Mouse (Mus musculus) layer of hippocampus, adult 8-10 months (tissue): ENCODE results near the gene Atp5g1. TPM values are rescaled to one million over a fixed set of nuclear protein-coding genes. Genes with fewer than 3 reads are reported as not detected.
A peak's percentile ranks its signal among the peaks of the same experiment; 100 is the strongest.

ENCODE experiments used
- DNase-seq, 2 experiments: peaks; one replicate each; pipeline ENCODE4 v3.0.0; 2022; ENCODE audit warnings: low spot score in 2 of 2
- total RNA-seq, 4 experiments: library from RNA; stranded (reverse); gene quantifications; 2 replicates each; pipeline ENCODE4 v1.2.4; 2022

The Atp5g1 gene
- total RNA-seq, 4 experiments from 2014 or later: 344 to 374 (median 374) TPM

- no peak for DNase-seq
Observed at GRCm38 (mm10) chr11:96073295-96073993, 2.0 kb downstream of the Atp5g1 start.

- no peak for DNase-seq
Observed at GRCm38 (mm10) chr11:96071013-96071412, 4.5 kb downstream of the Atp5g1 start.

- no peak for DNase-seq
Observed at GRCm38 (mm10) chr11:96070353-96070752, 5.1 kb downstream of the Atp5g1 start.

- DNase-seq: no peak
Observed at GRCm38 (mm10) chr11:96068231-96068630, 7.2 kb downstream of the Atp5g1 start.

- peak; percentile 91 to 96 for DNase-seq
Observed at GRCm38 (mm10) chr11:96065215-96065911, 10.1 kb downstream of the Atp5g1 start, which contains the start of gene Ube2z. TSS of gene Ube2z (minus strand) at chr11:96065388.

- DNase-seq: no peak
Observed at GRCm38 (mm10) chr11:96064521-96065214, 10.8 kb downstream of the Atp5g1 start.

- DNase-seq: no peak
Observed at GRCm38 (mm10) chr11:96058309-96058708, 17.2 kb downstream of the Atp5g1 start.

GRCm38 (mm10) chr11:96050854-96051253 is 24.6 kb downstream of the Atp5g1 start:
- DNase-seq: no peak

- no peak for DNase-seq
Observed at GRCm38 (mm10) chr11:96049939-96050338, 25.5 kb downstream of the Atp5g1 start.

- DNase-seq: no peak
Observed at GRCm38 (mm10) chr11:96047469-96048373, 27.7 kb downstream of the Atp5g1 start.

GRCm38 (mm10) chr11:96046793-96047192 is 28.7 kb downstream of the Atp5g1 start:
- DNase-seq: no peak

GRCm38 (mm10) chr11:96046028-96046427 is 29.4 kb downstream of the Atp5g1 start:
- DNase-seq: no peak

GRCm38 (mm10) chr11:96044803-96045567 is 30.5 kb downstream of the Atp5g1 start:
- DNase-seq: no peak

- DNase-seq: no peak
Observed at GRCm38 (mm10) chr11:96038560-96038959, 36.9 kb downstream of the Atp5g1 start.

GRCm38 (mm10) chr11:96037499-96037898 is 38.0 kb downstream of the Atp5g1 start:
- no peak for DNase-seq

GRCm38 (mm10) chr11:96035133-96035532 is 40.3 kb downstream of the Atp5g1 start:
- DNase-seq: no peak

GRCm38 (mm10) chr11:96034596-96035052 is 40.8 kb downstream of the Atp5g1 start, which contains the start of gene Snf8:
TSS of gene Snf8 (plus strand) at chr11:96034885.
- peak; percentile 91 to 94 for DNase-seq

- DNase-seq: no peak
Observed at GRCm38 (mm10) chr11:96034116-96034515, 41.4 kb downstream of the Atp5g1 start.

GRCm38 (mm10) chr11:96033264-96033663 is 42.2 kb downstream of the Atp5g1 start:
- DNase-seq: no peak

GRCm38 (mm10) chr11:96031701-96032100 is 43.8 kb downstream of the Atp5g1 start:
- no peak for DNase-seq
